Mouse (Mus musculus) embryonic facial prominence, embryonic 15.5 days (tissue): ENCODE results near the gene Pp2d1. TPM values are rescaled to one million over a fixed set of nuclear protein-coding genes. Genes with fewer than 3 reads are reported as not detected.

Source experiments
- ATAC-seq: fragments of 200-750 bp; cut with Nextera tagmentation; 2 replicates; pipeline ENCODE4 v1.8.0; 2017; ENCODE audit warnings: low read depth, moderate TSS enrichment; ENCODE audit not compliant: insufficient number of reproducible peaks, low FRiP score, low TSS enrichment
- H3K27ac ChIP-seq: fragments of 300-500 bp; sonication (generic); replicated peaks from 2 replicates; pipeline ENCODE4 v1.5.1; 2015; ENCODE audit warnings: mild to moderate bottlenecking, inconsistent platforms
- H3K27me3 ChIP-seq: fragments of 300-500 bp; sonication (generic); 2 replicates; pipeline ENCODE4 v1.6.1; 2015; ENCODE audit warnings: inconsistent platforms
- H3K36me3 ChIP-seq: fragments of 300-500 bp; sonication (generic); 2 replicates; pipeline ENCODE4 v1.6.1; 2015; ENCODE audit warnings: mild to moderate bottlenecking, inconsistent platforms
- H3K4me1 ChIP-seq: fragments of 300-500 bp; sonication (generic); 2 replicates; pipeline ENCODE4 v1.6.1; 2015; ENCODE audit warnings: inconsistent platforms
- H3K4me2 ChIP-seq: fragments of 300-500 bp; sonication (generic); replicated peaks from 2 replicates; pipeline ENCODE4 v1.6.1; 2015; ENCODE audit warnings: mild to moderate bottlenecking, inconsistent platforms
- H3K4me3 ChIP-seq: fragments of 300-500 bp; sonication (generic); replicated peaks from 2 replicates; pipeline ENCODE4 v1.5.1; 2015; ENCODE audit warnings: mild to moderate bottlenecking, inconsistent platforms
- H3K9ac ChIP-seq: fragments of 300-500 bp; sonication (generic); 2 replicates; pipeline ENCODE4 v1.6.1; 2015; ENCODE audit warnings: inconsistent platforms
- H3K9me3 ChIP-seq: fragments of 300-500 bp; sonication (generic); replicated peaks from 2 replicates; pipeline ENCODE4 v1.6.1; 2016; ENCODE audit warnings: inconsistent platforms
- WGBS: fragments of 180-500 bp; shearing (Covaris S2); methylation state at CpG from one replicate; pipeline ENCODE4 v1.1.7; 2015; 5-methylcytosine and 5-hydroxymethylcytosine counted together
- polyA plus RNA-seq: library from polyadenylated mRNA; unstranded; fragments of >200 nt; fragmentation: Nextera tagmentation; extraction: Ambion mirVana; gene quantifications from 2 replicates; pipeline ENCODE4 v1.2.1, GENCODE M21; 2015

The Pp2d1 gene
- polyA plus RNA-seq, 1 experiment from 2014 or later = 0.43 TPM

DNA sequence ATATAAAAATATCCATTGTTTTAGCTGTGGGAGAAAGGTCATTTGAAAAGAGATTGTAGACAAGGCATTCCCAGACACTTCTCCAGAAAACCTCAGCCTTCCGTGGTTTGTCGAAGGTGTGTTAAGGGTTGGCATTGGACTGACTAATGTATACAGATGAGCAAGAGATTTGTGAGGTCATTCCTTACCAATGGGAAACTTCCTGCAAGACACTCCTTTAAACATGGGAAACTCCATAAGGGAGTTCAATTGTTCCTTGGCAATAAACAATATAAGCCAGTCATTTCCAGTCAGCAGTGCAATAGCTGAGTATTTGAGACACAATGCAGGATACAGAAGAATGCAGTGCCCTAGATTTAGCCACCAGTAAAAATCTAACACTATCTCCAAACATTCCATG, 11.2 kb downstream of the Pp2d1 start:
- Histone ChIP-seq H3K9ac (no peak overlapping the region), H3K4me1 (no peaks in the 10 kb centered on the region), H3K27ac (no peak overlapping the region), H3K4me2 (no peak overlapping the region), H3K27me3 (no peaks in the 10 kb centered on the region), H3K4me3 (no peak overlapping the region), H3K9me3 (no peaks in the 10 kb centered on the region), H3K36me3 (no peaks in the 10 kb centered on the region)
- no peak for ATAC-seq
- 82% methylated on average over 2 of the region's 2 CpGs for WGBS

DNA sequence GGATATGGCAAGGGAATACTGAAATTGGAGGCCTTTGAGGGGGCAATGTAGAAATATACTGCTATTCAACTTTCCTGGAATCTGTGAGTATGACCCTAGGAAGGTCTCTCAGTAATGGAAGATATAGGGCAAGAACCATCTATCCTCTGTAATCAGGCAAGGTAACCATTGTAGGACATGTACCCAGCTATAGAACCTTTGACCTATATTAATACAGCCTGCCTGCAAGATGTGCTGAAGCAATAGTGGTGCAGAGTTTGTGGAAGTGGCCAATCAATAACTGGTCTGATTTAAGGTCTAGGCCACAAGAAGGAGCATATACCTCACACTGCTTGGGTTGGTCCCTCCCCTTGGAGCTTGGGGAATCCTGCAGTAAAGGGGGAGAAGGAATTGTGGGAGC, 18.7 kb downstream of the Pp2d1 start:
- Histone ChIP-seq H3K9me3 (no peaks in the 10 kb centered on the region), H3K4me2 (no peak overlapping the region)

DNA sequence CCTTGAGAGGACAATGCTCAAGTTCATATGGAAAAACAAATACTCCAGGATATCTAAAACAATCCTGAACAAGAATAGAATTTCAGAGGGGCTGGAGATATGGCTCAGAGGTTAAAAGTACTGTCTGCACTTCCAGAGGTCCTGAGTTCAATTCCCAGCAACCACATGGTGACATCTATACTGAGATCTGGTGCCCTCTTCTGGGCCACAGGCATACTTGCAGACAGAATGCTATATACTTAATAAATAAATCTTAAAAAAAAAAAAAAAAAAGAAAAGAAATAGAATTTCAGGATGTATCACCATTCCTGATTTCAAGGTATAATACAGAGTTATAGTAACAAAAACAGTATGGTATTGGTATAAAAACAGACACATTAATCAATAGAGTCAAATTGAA, 19.9 kb downstream of the Pp2d1 start:
- Histone ChIP-seq H3K27ac (no peak overlapping the region), H3K9me3 (no peaks in the 10 kb centered on the region), H3K4me3 (no peak overlapping the region), H3K9ac (no peak overlapping the region), H3K27me3 (no peaks in the 10 kb centered on the region), H3K4me2 (no peak overlapping the region), H3K36me3 (peaks cover 4% of the 10 kb centered on the region; the same call in 1 of the 2 replicates), H3K4me1 (no peaks in the 10 kb centered on the region)
- ATAC-seq = no peak

More for the DNA sequence above, 18.7 kb downstream of the Pp2d1 start:
- Histone ChIP-seq H3K36me3 (no peaks in the 10 kb centered on the region; the same call in 1 of the 2 replicates), H3K27ac (no peak overlapping the region), H3K27me3 (no peaks in the 10 kb centered on the region), H3K4me1 (no peaks in the 10 kb centered on the region), H3K9ac (no peak overlapping the region), H3K4me3 (no peak overlapping the region)
- no peak for ATAC-seq

DNA sequence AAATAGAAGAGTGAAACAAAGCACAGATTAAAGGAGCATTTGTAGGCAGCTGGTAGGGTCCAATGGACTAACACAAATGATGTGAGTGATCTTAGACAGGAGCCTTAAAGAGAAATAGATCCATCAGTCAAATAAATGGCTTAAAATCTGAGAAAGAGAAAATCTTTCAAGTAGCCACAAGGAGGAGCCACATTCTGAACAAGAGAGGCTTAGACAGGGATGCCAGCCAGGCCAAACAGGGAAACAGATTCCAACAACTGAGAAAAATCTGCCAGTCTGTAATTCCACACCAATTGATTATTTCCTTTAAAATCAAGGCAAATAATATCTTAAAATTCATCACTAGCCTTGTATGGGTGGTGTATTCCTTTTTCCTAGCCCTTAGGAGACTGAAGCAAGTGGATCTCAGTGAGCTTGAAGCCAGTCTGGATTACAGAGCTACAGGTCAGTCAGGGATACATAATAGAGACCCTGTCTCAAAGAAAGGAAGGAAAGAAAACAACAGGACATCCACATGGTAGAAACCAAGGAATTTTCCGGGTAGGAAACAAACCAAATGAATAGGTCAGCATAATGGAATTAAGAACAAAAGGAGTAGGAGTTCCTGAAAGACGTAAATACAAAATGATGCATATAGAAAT, 26.8 kb downstream of the Pp2d1 start:
- H3K9ac ChIP-seq = no peak overlapping the region
- H3K4me2 ChIP-seq = no peak overlapping the region
- peaks cover 5% of the 10 kb centered on the region; the same call in 1 of the 2 replicates for H3K4me1 ChIP-seq
- ATAC-seq = no peak
- no peaks in the 10 kb centered on the region for H3K9me3 ChIP-seq
- no peaks in the 10 kb centered on the region for H3K27me3 ChIP-seq
- H3K27ac ChIP-seq = no peak overlapping the region
- WGBS = 74% methylated on average over 2 of the region's 2 CpGs
- peaks cover 4% of the 10 kb centered on the region; the same call in 1 of the 2 replicates for H3K36me3 ChIP-seq
- H3K4me3 ChIP-seq = no peak overlapping the region

DNA sequence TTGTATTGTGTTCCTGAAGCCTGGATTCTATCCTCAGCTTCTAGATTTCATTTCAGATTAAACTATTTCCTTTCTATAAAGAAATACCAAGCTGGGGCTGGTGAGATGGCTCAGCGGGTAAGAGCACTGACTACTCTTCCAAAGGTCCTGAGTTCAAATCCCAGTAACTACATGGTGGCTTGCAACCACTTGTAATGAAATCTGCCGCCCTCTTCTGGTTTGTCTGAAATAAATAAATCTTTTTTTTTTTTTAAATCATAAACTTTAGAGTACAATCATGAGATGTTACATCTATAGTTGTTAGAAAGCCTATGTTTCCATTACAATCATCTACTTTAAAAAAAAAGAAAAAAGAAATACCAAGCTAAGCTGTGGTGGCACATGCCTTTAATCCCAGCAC, 36.3 kb downstream of the Pp2d1 start:
- Histone ChIP-seq H3K27me3 (no peaks in the 10 kb centered on the region), H3K9ac (no peak overlapping the region), H3K27ac (no peak overlapping the region), H3K4me2 (no peak overlapping the region), H3K4me1 (no peaks in the 10 kb centered on the region), H3K4me3 (no peak overlapping the region), H3K9me3 (no peaks in the 10 kb centered on the region), H3K36me3 (peaks cover 52% of the 10 kb centered on the region)
- no peak for ATAC-seq
- WGBS = 93% methylated on average over 2 of the region's 2 CpGs

DNA sequence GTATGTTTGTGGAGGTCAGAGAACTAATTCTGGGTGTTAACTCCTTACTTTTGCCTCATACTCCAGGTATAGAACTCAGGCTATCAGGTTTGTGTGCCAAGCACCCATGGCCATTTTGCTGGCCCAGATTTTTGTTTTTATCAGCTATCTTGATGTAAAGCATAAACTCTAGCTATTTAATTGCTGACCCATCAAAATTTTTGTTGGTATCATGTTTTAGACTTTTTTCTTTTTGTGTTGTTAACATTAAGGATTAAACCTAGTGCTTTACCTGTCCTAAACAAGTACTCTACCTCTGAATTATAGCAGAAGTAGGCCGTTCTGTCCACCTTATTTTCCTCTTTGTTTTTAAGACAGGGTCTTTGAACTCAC, 50.3 kb downstream of the Pp2d1 start:
- Histone ChIP-seq H3K4me2 (no peak overlapping the region), H3K36me3 (peaks cover 33% of the 10 kb centered on the region), H3K4me3 (no peak overlapping the region), H3K9ac (no peak overlapping the region), H3K9me3 (no peaks in the 10 kb centered on the region), H3K27ac (no peak overlapping the region), H3K4me1 (no peaks in the 10 kb centered on the region), H3K27me3 (no peaks in the 10 kb centered on the region)
- ATAC-seq = no peak
- 96% methylated on average over 1 of the region's 1 CpGs for WGBS

DNA sequence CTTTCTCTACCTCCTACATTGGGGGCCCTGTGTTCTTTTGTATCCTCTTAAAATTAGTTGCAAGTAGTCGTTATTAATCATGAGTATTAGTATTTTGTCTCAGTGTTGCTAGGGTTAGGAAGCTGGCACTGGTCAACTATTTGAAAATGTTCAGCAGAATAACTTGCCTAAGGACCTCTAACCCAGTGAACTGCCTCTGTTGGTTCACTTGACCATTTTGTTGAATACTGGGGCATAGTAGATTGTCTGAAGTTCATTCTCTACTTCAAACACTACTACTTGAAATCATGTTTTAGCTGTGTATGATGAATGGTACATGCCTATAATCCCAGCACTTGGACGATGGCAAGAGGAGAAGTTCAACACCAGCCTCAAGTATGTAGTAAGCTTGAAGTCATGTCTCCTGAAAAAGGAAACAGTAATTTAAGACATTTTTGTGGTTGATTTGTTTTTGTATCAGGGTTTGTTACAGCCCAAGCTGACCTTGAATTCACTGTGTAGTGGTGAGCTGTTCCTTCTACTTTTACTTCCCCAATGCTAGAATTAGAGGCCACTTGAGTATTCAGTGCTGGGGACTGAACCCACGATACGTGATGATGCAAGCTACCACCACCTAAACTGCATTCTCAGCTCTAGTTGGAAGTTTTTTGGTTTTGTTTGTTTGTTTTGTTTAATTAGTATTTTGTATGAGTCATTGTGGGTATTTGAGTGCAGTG, 50.8 kb downstream of the Pp2d1 start:
- Histone ChIP-seq H3K36me3 (peaks cover 30% of the 10 kb centered on the region), H3K9me3 (no peaks in the 10 kb centered on the region), H3K27ac (no peak overlapping the region), H3K4me3 (no peak overlapping the region), H3K9ac (no peak overlapping the region), H3K4me2 (no peak overlapping the region), H3K27me3 (no peaks in the 10 kb centered on the region), H3K4me1 (no peaks in the 10 kb centered on the region)
- ATAC-seq = peak; percentile 63; the same call in 1 of the 2 replicates
- WGBS = 86% methylated on average over 4 of the region's 4 CpGs

DNA sequence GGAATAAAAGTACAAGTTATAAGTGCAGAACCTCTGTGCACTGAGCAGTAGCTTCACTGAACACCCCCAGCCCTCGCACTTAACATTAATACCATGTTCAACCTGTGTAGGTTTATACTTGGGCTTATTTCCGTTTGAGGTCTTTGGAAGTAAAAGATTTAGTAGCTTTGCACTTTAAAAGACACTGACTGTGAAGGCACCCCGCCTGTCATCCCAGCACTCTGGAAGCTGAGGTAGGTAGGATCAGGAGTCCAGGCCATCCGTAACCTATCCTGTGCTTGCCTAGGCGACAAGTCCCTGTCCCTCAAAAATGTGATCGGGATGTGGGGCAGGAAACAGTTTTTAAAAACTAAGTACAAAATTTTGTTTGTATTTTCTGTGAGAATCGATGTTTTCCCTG, 58.8 kb downstream of the Pp2d1 start:
- 44% methylated on average over 7 of the region's 7 CpGs for WGBS
- Histone ChIP-seq H3K36me3 (peaks cover 6% of the 10 kb centered on the region), H3K9me3 (no peaks in the 10 kb centered on the region), H3K9ac (no peak overlapping the region), H3K27me3 (no peaks in the 10 kb centered on the region), H3K4me1 (peaks cover 16% of the 10 kb centered on the region), H3K4me2 (peak overlapping the region; percentile 62), H3K4me3 (peak overlapping the region; percentile 92), H3K27ac (peak overlapping the region; percentile 99; the same call in 1 of the 2 replicates)
- no peak for ATAC-seq

DNA sequence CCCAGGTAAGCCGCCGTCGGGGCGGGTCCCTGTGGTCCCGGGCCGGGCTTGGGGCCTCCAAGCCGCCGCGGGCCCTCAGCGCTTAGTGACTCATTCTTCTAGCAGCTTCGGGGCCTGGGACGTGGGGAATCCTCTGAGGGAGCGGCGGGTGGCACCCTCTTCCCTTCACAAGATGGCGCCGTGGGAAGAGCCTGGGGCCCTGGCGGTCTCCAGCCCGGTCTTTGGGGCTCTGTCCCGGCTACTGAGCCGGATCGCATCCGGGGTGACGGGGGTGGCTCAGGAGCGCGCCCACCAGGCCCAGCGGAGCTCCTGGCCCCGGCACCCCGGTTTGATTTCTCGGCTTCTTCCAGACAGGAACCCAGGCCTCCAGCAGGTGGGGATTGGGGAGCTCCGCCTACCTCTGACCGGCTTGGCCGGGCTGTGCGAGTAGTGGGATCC, 59.6 kb downstream of the Pp2d1 start:
- Histone ChIP-seq H3K9ac (peak overlapping the region; percentile 86), H3K27ac (peak overlapping the region; percentile 99), H3K4me2 (peak overlapping the region; percentile 62), H3K4me3 (peak overlapping the region; percentile 92), H3K27me3 (no peaks in the 10 kb centered on the region), H3K36me3 (peaks cover 4% of the 10 kb centered on the region), H3K4me1 (peaks cover 16% of the 10 kb centered on the region), H3K9me3 (no peaks in the 10 kb centered on the region)
- under 1% methylated on average over 33 of the region's 33 CpGs for WGBS
- ATAC-seq = peak; percentile 0; the same call in 1 of the 2 replicates

DNA sequence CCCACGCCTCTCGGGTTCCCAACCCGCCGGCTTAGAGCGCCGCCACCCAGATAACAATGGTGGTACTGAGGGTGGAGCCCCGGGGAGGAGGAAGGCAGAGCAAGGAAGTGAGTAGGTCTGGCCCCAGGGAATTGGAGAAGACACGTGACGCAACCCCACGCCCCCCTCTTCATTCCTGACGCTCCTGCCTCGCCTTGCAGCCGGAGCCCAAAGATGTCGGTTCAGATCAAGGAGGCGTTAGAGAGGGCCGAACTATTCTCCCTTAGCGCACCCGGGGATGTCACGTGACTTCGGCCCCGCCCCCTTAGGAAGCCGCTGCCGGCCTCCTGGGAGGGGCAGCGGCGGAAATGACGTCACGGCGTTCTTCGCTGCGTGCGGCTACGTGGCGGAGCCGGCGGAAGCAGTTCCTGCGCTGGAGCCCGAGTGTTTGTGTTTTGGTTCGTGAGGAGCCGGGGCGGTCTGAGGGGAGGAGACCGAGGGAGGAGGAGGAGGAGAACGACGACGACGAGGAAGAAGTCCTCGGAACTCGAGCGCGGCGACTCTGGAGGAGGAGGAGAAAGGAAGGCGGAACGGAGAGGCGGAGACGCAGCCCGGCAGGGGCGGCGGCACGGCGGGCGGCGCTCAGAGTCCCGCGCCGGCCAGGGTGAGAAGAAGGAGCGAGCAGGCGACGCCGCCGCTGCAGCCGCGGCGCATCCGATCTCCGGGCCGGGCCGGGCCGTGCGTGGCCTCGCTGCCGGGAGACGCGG, 60.2 kb downstream of the Pp2d1 start, which contains the start of gene Rab5a:
Rab5a (plus strand) TSS at position 377 of the 746 bp plus-strand sequence.
- Histone ChIP-seq H3K9me3 (no peaks in the 10 kb centered on the region), H3K27ac (peak within 1 kb of the TSS; percentile 99), H3K27me3 (no peaks in the 10 kb centered on the region), H3K4me3 (peak within 1 kb of the TSS; percentile 92), H3K36me3 (no peaks in the 10 kb centered on the region), H3K9ac (peak within 1 kb of the TSS; percentile 86), H3K4me1 (peaks cover 16% of the 10 kb centered on the region), H3K4me2 (peak within 1 kb of the TSS; percentile 66)
- ATAC-seq = peak; percentile 96
- under 1% methylated on average over 67 of the region's 82 CpGs for WGBS
